Mouse (Mus musculus): ENCODE results near the gene Rgl2. TPM values are rescaled to one million over a fixed set of nuclear protein-coding genes. Genes with fewer than 3 reads are reported as not detected.

Rgl2 gene
- polyA plus RNA-seq (2014; fragmentation: Illumina TruSeq; extraction: RNeasy Lipid Tissue Mini Kit (QIAGEN cat#74804); ENCODE audit: low read depth, low replicate concordance), result 1.6 TPM

GRCm38 (mm10) chr17:33929371-33930279 lies at the start of gene Rgl2:
Gene Rgl2 (plus strand): TSS chr17:33929543.

GRCm38 (mm10) chr17:33890533-33891059 lies 38.7 kb upstream of the Rgl2 start, which contains the start of gene Kifc1:
Gene Kifc1 (minus strand): TSS chr17:33890661.

GRCm38 (mm10) chr17:33904835-33905234 lies 24.5 kb upstream of the Rgl2 start, which contains the start of gene Platr17:
Gene Platr17 (plus strand): TSS chr17:33905135.

GRCm38 (mm10) chr17:33909077-33909868 lies 20.1 kb upstream of the Rgl2 start, which contains the start of gene Daxx:
Gene Daxx (plus strand): TSS chr17:33909414.

GRCm38 (mm10) chr17:33915671-33916250 lies 13.6 kb upstream of the Rgl2 start, which contains the start of the genes Tapbp and Zbtb22:
Gene Tapbp (plus strand): TSS chr17:33915899.
Gene Zbtb22 (plus strand): TSS chr17:33915904.

GRCm38 (mm10) chr17:33940206-33940805 lies 11.0 kb downstream of the Rgl2 start, which contains the start of the genes Pfdn6 and Wdr46:
Gene Pfdn6 (minus strand): TSS chr17:33940343.
Gene Wdr46 (plus strand): TSS chr17:33940660.

GRCm38 (mm10) chr17:33951021-33951946 lies 21.9 kb downstream of the Rgl2 start, which contains the start of gene B3galt4:
Gene B3galt4 (minus strand): TSS chr17:33951488.

GRCm38 (mm10) chr17:33955555-33956214 lies 26.3 kb downstream of the Rgl2 start, which contains the start of the genes Vps52 and Rps18:
Gene Vps52 (plus strand): TSS chr17:33955812.
Gene Rps18 (minus strand): TSS chr17:33956001.

Other genes starting within 250 kb of the Rgl2 start
- gene Hnrnpm, start 242.7 kb upstream of the Rgl2 start, polyA plus RNA-seq (2014; fragmentation: Illumina TruSeq; extraction: RNeasy Lipid Tissue Mini Kit (QIAGEN cat#74804); ENCODE audit: low read depth, low replicate concordance), result 305 TPM
- gene March2, start 210.9 kb upstream of the Rgl2 start, polyA plus RNA-seq (2014; fragmentation: Illumina TruSeq; extraction: RNeasy Lipid Tissue Mini Kit (QIAGEN cat#74804); ENCODE audit: low read depth, low replicate concordance), result 18.5 TPM
- 15.2 TPM for gene Rab11b, start 169.0 kb upstream of the Rgl2 start, polyA plus RNA-seq (2014; fragmentation: Illumina TruSeq; extraction: RNeasy Lipid Tissue Mini Kit (QIAGEN cat#74804); ENCODE audit: low read depth, low replicate concordance)
- gene Angptl4, start 147.7 kb upstream of the Rgl2 start, polyA plus RNA-seq (2014; fragmentation: Illumina TruSeq; extraction: RNeasy Lipid Tissue Mini Kit (QIAGEN cat#74804); ENCODE audit: low read depth, low replicate concordance), result 1.4 TPM
- 10.2 TPM for gene Kank3, start 119.0 kb upstream of the Rgl2 start, polyA plus RNA-seq (2014; fragmentation: Illumina TruSeq; extraction: RNeasy Lipid Tissue Mini Kit (QIAGEN cat#74804); ENCODE audit: low read depth, low replicate concordance)
- gene Rps28, start 105.0 kb upstream of the Rgl2 start, polyA plus RNA-seq (2014; fragmentation: Illumina TruSeq; extraction: RNeasy Lipid Tissue Mini Kit (QIAGEN cat#74804); ENCODE audit: low read depth, low replicate concordance), result 57.1 TPM
- 17.8 TPM for gene Ndufa7, start 105.0 kb upstream of the Rgl2 start, polyA plus RNA-seq (2014; fragmentation: Illumina TruSeq; extraction: RNeasy Lipid Tissue Mini Kit (QIAGEN cat#74804); ENCODE audit: low read depth, low replicate concordance)
- gene Cd320, start 86.5 kb upstream of the Rgl2 start, polyA plus RNA-seq (2014; fragmentation: Illumina TruSeq; extraction: RNeasy Lipid Tissue Mini Kit (QIAGEN cat#74804); ENCODE audit: low read depth, low replicate concordance), result 6.0 TPM
- gene Gm7029, start 55.7 kb upstream of the Rgl2 start, polyA plus RNA-seq (2014; fragmentation: Illumina TruSeq; extraction: RNeasy Lipid Tissue Mini Kit (QIAGEN cat#74804); ENCODE audit: low read depth, low replicate concordance), result not detected
- gene Kifc1, start 38.9 kb upstream of the Rgl2 start, polyA plus RNA-seq (2014; fragmentation: Illumina TruSeq; extraction: RNeasy Lipid Tissue Mini Kit (QIAGEN cat#74804); ENCODE audit: low read depth, low replicate concordance), result not detected
- gene Platr17, start 24.4 kb upstream of the Rgl2 start, polyA plus RNA-seq (2014; fragmentation: Illumina TruSeq; extraction: RNeasy Lipid Tissue Mini Kit (QIAGEN cat#74804); ENCODE audit: low read depth, low replicate concordance), result not detected
- 5.0 TPM for gene Daxx, start 20.1 kb upstream of the Rgl2 start, polyA plus RNA-seq (2014; fragmentation: Illumina TruSeq; extraction: RNeasy Lipid Tissue Mini Kit (QIAGEN cat#74804); ENCODE audit: low read depth, low replicate concordance)
- 17.3 TPM for gene Tapbp, start 13.6 kb upstream of the Rgl2 start, polyA plus RNA-seq (2014; fragmentation: Illumina TruSeq; extraction: RNeasy Lipid Tissue Mini Kit (QIAGEN cat#74804); ENCODE audit: low read depth, low replicate concordance)
- gene Zbtb22, start 13.6 kb upstream of the Rgl2 start, polyA plus RNA-seq (2014; fragmentation: Illumina TruSeq; extraction: RNeasy Lipid Tissue Mini Kit (QIAGEN cat#74804); ENCODE audit: low read depth, low replicate concordance), result 1.3 TPM
- 15.7 TPM for gene Pfdn6, start 10.8 kb downstream of the Rgl2 start, polyA plus RNA-seq (2014; fragmentation: Illumina TruSeq; extraction: RNeasy Lipid Tissue Mini Kit (QIAGEN cat#74804); ENCODE audit: low read depth, low replicate concordance)
- gene Wdr46, start 11.1 kb downstream of the Rgl2 start, polyA plus RNA-seq (2014; fragmentation: Illumina TruSeq; extraction: RNeasy Lipid Tissue Mini Kit (QIAGEN cat#74804); ENCODE audit: low read depth, low replicate concordance), result 0.24 TPM
- not detected for gene B3galt4, start 21.9 kb downstream of the Rgl2 start, polyA plus RNA-seq (2014; fragmentation: Illumina TruSeq; extraction: RNeasy Lipid Tissue Mini Kit (QIAGEN cat#74804); ENCODE audit: low read depth, low replicate concordance)
- 2.9 TPM for gene Vps52, start 26.3 kb downstream of the Rgl2 start, polyA plus RNA-seq (2014; fragmentation: Illumina TruSeq; extraction: RNeasy Lipid Tissue Mini Kit (QIAGEN cat#74804); ENCODE audit: low read depth, low replicate concordance)
- 17.5 TPM for gene Rps18, start 26.5 kb downstream of the Rgl2 start, polyA plus RNA-seq (2014; fragmentation: Illumina TruSeq; extraction: RNeasy Lipid Tissue Mini Kit (QIAGEN cat#74804); ENCODE audit: low read depth, low replicate concordance)
- gene H2-K1, start 70.8 kb downstream of the Rgl2 start, polyA plus RNA-seq (2014; fragmentation: Illumina TruSeq; extraction: RNeasy Lipid Tissue Mini Kit (QIAGEN cat#74804); ENCODE audit: low read depth, low replicate concordance), result 78.8 TPM
- gene Ring1, start 95.1 kb downstream of the Rgl2 start, polyA plus RNA-seq (2014; fragmentation: Illumina TruSeq; extraction: RNeasy Lipid Tissue Mini Kit (QIAGEN cat#74804); ENCODE audit: low read depth, low replicate concordance), result 0.44 TPM
- gene H2-Ke6, start 98.5 kb downstream of the Rgl2 start, polyA plus RNA-seq (2014; fragmentation: Illumina TruSeq; extraction: RNeasy Lipid Tissue Mini Kit (QIAGEN cat#74804); ENCODE audit: low read depth, low replicate concordance), result 3.7 TPM
- gene Slc39a7, start 102.1 kb downstream of the Rgl2 start, polyA plus RNA-seq (2014; fragmentation: Illumina TruSeq; extraction: RNeasy Lipid Tissue Mini Kit (QIAGEN cat#74804); ENCODE audit: low read depth, low replicate concordance), result 0.73 TPM
- gene Rxrb, start 102.3 kb downstream of the Rgl2 start, polyA plus RNA-seq (2014; fragmentation: Illumina TruSeq; extraction: RNeasy Lipid Tissue Mini Kit (QIAGEN cat#74804); ENCODE audit: low read depth, low replicate concordance), result 0.77 TPM
- not detected for gene Col11a2, start 109.9 kb downstream of the Rgl2 start, polyA plus RNA-seq (2014; fragmentation: Illumina TruSeq; extraction: RNeasy Lipid Tissue Mini Kit (QIAGEN cat#74804); ENCODE audit: low read depth, low replicate concordance)
- not detected for gene H2-Oa, start 162.8 kb downstream of the Rgl2 start, polyA plus RNA-seq (2014; fragmentation: Illumina TruSeq; extraction: RNeasy Lipid Tissue Mini Kit (QIAGEN cat#74804); ENCODE audit: low read depth, low replicate concordance)
- gene H2-DMa, start 190.0 kb downstream of the Rgl2 start, polyA plus RNA-seq (2014; fragmentation: Illumina TruSeq; extraction: RNeasy Lipid Tissue Mini Kit (QIAGEN cat#74804); ENCODE audit: low read depth, low replicate concordance), result not detected
- 167 TPM for gene Brd2, start 193.1 kb downstream of the Rgl2 start, polyA plus RNA-seq (2014; fragmentation: Illumina TruSeq; extraction: RNeasy Lipid Tissue Mini Kit (QIAGEN cat#74804); ENCODE audit: low read depth, low replicate concordance)
- gene H2-DMb2, start 213.8 kb downstream of the Rgl2 start, polyA plus RNA-seq (2014; fragmentation: Illumina TruSeq; extraction: RNeasy Lipid Tissue Mini Kit (QIAGEN cat#74804); ENCODE audit: low read depth, low replicate concordance), result 0.44 TPM
- gene H2-DMb1, start 223.5 kb downstream of the Rgl2 start, polyA plus RNA-seq (2014; fragmentation: Illumina TruSeq; extraction: RNeasy Lipid Tissue Mini Kit (QIAGEN cat#74804); ENCODE audit: low read depth, low replicate concordance), result 7.9 TPM